Mouse (Mus musculus): ENCODE measurements around the gene Myrf. TPM values are rescaled to one million over a fixed set of nuclear protein-coding genes. Genes with fewer than 3 reads are reported as not detected.

The Myrf gene
- polyA plus RNA-seq, 1 experiment from 2014 or later, result 4.2 TPM

DNA sequence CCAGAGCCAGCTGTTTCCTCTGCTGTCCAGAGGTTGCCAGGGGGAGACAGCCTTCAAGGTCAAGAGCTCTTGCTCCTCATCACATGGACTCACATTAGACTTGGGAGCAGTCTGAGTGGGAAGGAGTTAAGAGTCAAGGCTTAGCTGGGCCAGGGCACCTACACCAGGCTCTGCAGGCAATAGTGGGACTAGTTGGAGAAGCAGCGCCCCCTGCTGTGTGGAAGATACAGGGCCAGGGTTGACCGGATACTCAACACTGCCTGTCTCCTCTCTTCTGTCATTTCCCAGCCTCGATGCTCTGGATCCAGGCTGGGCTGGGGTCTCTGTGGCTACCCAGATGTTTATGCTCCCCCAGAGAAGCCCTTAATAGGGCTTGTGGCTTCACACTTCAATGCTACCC lies 3.6 kb upstream of the Myrf start:
- Histone ChIP-seq H3K27me3 (peaks cover 7% of the 10 kb centered on the region; the same call in 1 of the 2 replicates), H3K9ac (no peak overlapping the region), H3K4me1 (peaks cover 47% of the 10 kb centered on the region), H3K9me3 (replicated peaks) (no peaks in the 10 kb centered on the region), H3K4me3 (replicated peaks) (no peak overlapping the region), H3K27ac (no peak overlapping the region), H3K4me2 (no peak overlapping the region), H3K36me3 (no peaks in the 10 kb centered on the region)
- 14% methylated on average over 3 of the region's 3 CpGs for WGBS
- ATAC-seq (replicated peaks; ENCODE audit: low FRiP score), result no peak

DNA sequence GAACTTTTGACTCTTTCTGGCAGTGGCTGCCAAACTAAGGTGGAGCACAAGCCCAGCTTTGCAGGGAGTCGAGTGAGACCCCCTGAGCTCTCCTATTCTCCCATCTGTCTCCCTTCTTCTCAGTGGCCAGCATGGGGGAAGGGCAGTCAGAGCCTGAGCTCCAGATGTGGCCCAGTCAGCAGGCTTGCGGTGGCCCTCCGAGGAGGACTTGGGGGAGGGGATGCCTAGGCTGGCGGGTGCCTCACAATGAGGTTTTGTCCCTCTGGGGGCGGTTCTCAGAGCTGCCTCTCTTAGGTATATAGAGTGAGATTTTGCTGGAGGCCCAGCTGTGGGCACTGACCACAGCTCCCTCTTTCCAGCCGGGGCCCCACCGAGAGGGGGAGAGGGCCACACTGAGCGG lies 2.4 kb upstream of the Myrf start:
- H3K27ac ChIP-seq, result no peak overlapping the region
- no peak overlapping the region for H3K9ac ChIP-seq
- H3K9me3 ChIP-seq (replicated peaks), result no peaks in the 10 kb centered on the region
- H3K4me2 ChIP-seq, result no peak overlapping the region
- H3K27me3 ChIP-seq, result peaks cover 8% of the 10 kb centered on the region; the same call in 1 of the 2 replicates
- H3K36me3 ChIP-seq, result no peaks in the 10 kb centered on the region
- 18% methylated on average over 8 of the region's 8 CpGs for WGBS
- peaks cover 37% of the 10 kb centered on the region for H3K4me1 ChIP-seq
- H3K4me3 ChIP-seq (replicated peaks), result no peak overlapping the region
- ATAC-seq (replicated peaks; ENCODE audit: low FRiP score), result no peak

DNA sequence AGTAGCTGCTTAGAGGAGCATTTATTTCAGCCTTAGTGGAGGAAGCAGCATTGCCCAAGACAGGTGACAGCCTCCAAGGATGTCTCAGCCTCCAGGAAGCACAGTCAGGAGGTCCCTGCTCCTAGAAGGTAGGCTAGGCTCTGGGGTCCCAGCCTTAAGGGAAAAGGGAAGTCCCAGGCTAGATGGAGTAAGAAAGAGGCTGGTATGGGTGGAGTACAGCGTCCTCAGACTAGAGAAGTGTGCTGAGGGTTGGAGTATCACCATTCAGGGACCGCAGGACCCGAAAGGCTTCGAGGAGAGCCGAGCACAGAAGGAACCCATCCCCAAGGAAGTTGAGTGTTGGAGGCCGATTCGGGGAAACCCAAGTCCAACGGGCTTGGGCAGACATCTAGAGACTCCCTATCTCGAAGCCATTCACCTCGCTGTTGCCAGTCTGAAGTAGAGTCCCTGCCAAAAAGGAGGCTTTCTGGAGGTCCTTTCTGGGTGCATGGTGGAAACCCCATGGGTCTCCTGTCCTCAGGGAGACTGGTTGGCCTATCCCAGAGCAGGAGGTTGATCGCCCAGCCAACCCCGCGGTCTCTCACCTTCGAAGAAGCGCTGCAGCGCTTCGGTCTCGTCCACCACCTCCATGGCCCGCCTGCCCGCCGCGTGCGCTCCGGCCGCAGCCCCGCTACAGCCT lies 434 bp downstream of the Myrf start:
- Histone ChIP-seq H3K4me3 (replicated peaks) (peak overlapping the region; percentile 51), H3K36me3 (no peaks in the 10 kb centered on the region), H3K4me2 (peak overlapping the region; percentile 90), H3K4me1 (peaks cover 22% of the 10 kb centered on the region), H3K27ac (0 out of 2 replicates have a peak overlapping the region, but pooled peaks have one; percentile 1), H3K27me3 (peaks cover 8% of the 10 kb centered on the region; the same call in 1 of the 2 replicates), H3K9ac (peak overlapping the region; percentile 48), H3K9me3 (replicated peaks) (no peaks in the 10 kb centered on the region)
- 2% methylated on average over 26 of the region's 26 CpGs for WGBS
- 0 out of 2 replicates have a peak, but pooled peaks have one; percentile 2 for ATAC-seq (replicated peaks; ENCODE audit: low FRiP score)

DNA sequence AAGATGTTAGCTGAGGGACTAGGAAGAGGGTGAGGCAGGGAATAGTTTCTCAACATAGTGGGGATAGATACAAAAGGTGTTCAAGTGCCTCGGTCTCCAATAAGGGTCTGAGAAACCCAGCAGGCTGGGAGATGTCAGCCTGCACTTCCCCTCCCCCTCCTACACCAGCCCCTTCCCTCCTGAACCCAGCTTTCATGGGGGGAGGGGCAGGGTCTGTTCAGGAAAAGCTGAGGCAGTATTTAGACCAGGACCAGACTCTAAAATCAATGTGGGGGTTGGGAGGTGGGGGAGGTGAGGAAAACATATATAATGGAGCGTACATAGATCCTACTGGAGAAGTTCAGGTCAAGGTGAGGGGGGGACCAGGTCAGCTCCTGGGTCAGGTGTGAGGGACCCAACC lies 1.1 kb downstream of the Myrf start:
- H3K27ac ChIP-seq, result no peak overlapping the region
- 43% methylated on average over 2 of the region's 2 CpGs for WGBS
- H3K4me2 ChIP-seq, result peak overlapping the region; percentile 90; the same call in 1 of the 2 replicates
- H3K4me1 ChIP-seq, result peaks cover 22% of the 10 kb centered on the region
- peak overlapping the region; percentile 51; the same call in 1 of the 2 replicates for H3K4me3 ChIP-seq (replicated peaks)
- H3K9ac ChIP-seq, result no peak overlapping the region
- ATAC-seq (replicated peaks; ENCODE audit: low FRiP score), result no peak
- no peaks in the 10 kb centered on the region for H3K36me3 ChIP-seq
- H3K27me3 ChIP-seq, result peaks cover 8% of the 10 kb centered on the region; the same call in 1 of the 2 replicates
- H3K9me3 ChIP-seq (replicated peaks), result no peaks in the 10 kb centered on the region

DNA sequence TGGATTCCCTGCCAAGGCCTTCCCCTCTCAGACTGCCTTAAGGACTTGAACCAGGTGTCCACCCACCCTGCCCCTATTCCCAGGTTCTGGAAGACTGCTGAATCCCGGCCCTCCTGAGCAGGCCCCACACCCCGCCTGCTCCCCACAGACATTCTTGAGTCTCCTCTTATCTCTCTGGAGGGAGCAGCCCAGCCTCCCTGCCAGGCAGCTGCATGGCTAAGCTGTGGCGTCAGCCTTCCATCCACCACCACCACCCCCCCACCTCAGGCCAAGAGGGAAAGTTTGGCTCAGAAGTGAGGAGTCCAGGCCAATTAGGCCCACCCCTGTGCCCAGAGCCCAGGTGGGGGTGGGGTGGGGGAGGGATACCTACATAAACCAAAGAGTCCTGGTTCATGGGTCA lies 2.1 kb downstream of the Myrf start:
- WGBS, result 81% methylated on average over 3 of the region's 3 CpGs
- no peaks in the 10 kb centered on the region for H3K36me3 ChIP-seq
- H3K4me3 ChIP-seq (replicated peaks), result no peak overlapping the region
- peaks cover 22% of the 10 kb centered on the region for H3K4me1 ChIP-seq
- H3K27ac ChIP-seq, result no peak overlapping the region
- H3K9ac ChIP-seq, result no peak overlapping the region
- H3K4me2 ChIP-seq, result no peak overlapping the region
- peaks cover 8% of the 10 kb centered on the region; the same call in 1 of the 2 replicates for H3K27me3 ChIP-seq
- ATAC-seq (replicated peaks; ENCODE audit: low FRiP score), result no peak
- H3K9me3 ChIP-seq (replicated peaks), result no peaks in the 10 kb centered on the region

DNA sequence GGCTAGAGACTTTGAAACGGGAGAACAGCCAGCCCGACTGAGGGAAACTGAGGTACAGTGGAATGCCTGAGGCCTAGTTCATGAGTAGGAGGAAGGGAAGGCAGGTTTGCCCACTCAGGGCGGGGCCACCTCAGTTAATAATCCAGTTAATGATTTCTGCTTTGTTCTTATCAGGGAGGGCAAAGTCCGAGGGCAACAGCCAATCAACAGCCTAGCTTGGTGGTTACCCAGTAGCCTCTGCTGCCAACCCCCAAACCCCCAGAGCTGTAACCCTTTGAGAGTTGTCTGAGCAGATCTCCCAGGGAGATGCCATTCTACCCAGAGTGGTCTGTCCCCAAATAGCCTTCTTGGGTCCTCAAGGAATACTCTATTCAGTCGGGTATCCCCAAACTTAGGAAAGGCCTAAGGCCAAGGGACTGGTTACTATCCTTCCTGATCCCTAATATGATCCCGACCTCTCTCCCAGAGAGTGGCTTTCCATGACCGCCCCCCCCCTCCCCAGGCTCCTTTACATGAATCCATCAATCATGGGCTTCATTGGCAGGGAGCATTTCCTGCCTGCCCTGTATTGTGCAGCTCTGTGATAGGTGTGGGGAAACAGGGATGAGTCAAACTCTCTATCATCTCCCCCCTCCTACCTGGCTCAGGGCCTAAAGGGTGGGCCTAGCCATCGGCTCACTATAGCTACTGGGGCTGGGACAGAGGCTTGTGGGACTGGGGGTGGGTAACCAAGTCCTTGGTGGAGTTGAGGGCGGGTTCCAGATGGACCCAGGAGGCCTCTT lies 4.6 kb downstream of the Myrf start:
- H3K4me2 ChIP-seq, result no peak overlapping the region
- WGBS, result 76% methylated on average over 9 of the region's 9 CpGs
- no peak overlapping the region for H3K4me3 ChIP-seq (replicated peaks)
- 0 out of 2 replicates have a peak overlapping the region, but pooled peaks have one; percentile 13 for H3K27ac ChIP-seq
- no peaks in the 10 kb centered on the region for H3K36me3 ChIP-seq
- no peaks in the 10 kb centered on the region for H3K9me3 ChIP-seq (replicated peaks)
- H3K9ac ChIP-seq, result no peak overlapping the region
- H3K27me3 ChIP-seq, result peaks cover 11% of the 10 kb centered on the region; the same call in 1 of the 2 replicates
- ATAC-seq (replicated peaks; ENCODE audit: low FRiP score), result no peak
- H3K4me1 ChIP-seq, result peaks cover 22% of the 10 kb centered on the region

DNA sequence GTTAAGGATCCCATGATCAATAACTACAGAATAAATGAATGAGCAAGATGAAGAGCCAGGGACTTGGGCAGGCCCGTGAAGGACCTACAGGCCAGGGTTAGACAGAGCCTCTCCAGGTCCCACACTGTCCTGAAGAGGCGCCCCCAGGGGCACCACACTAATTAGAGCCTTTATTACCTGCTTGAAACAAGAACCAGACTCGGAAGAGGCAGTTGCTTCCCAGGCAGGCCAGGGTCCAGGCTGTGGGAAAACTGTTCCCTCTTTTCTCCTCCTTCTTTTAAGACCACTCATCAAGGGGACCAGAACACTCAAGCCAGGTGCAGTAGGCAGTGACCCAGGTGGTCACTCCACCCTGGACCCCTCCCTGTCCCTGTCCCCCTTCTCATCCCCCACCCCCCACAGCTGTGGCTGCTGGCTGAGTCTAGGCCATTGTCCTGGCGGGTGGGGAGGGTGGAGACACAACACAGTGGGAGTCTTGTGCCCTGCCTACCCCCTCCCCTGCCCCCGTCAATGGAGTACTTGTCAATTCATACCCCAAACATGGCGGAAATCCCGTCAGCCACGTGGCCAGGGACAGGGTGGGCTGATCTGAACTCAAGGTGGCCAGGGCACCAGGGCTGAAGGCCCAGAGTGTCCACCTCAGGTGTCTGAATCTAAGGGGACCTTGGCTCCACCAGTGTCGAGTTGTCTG lies 8.1 kb downstream of the Myrf start:
- Histone ChIP-seq H3K9ac (no peak overlapping the region), H3K4me3 (replicated peaks) (no peak overlapping the region), H3K27me3 (0 out of 2 replicates have a peak, but pooled peaks cover 3% of the 10 kb centered on the region), H3K36me3 (no peaks in the 10 kb centered on the region), H3K27ac (no peak overlapping the region), H3K4me1 (peaks cover 22% of the 10 kb centered on the region), H3K4me2 (no peak overlapping the region), H3K9me3 (replicated peaks) (no peaks in the 10 kb centered on the region)
- ATAC-seq (replicated peaks; ENCODE audit: low FRiP score), result no peak
- 48% methylated on average over 9 of the region's 9 CpGs for WGBS

DNA sequence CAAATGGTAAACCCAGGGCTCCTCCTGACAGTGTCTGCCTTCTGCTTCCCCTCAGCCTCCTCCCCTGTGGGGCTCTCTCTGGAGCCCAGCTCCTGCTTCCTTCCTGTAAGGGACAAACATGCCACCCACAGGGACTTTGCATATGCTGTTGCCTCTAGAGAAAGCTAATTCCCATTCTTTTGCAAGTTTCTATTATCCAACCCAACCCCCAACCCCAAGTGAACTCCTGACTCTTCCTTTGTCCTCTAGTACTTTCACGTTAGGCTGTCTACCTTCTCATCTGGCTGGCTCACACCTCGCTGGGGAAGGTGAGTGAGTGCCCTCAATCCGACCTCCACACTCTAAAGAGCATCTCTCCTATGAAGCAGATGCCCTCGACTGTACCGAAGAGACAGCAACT lies 8.7 kb downstream of the Myrf start:
- H3K36me3 ChIP-seq, result no peaks in the 10 kb centered on the region
- no peak overlapping the region for H3K9ac ChIP-seq
- WGBS, result 41% methylated on average over 5 of the region's 5 CpGs
- H3K4me3 ChIP-seq (replicated peaks), result no peak overlapping the region
- H3K27ac ChIP-seq, result no peak overlapping the region
- no peak overlapping the region for H3K4me2 ChIP-seq
- no peaks in the 10 kb centered on the region for H3K9me3 ChIP-seq (replicated peaks)
- peaks cover 26% of the 10 kb centered on the region for H3K4me1 ChIP-seq
- ATAC-seq (replicated peaks; ENCODE audit: low FRiP score), result no peak
- 0 out of 2 replicates have a peak, but pooled peaks cover 3% of the 10 kb centered on the region for H3K27me3 ChIP-seq

DNA sequence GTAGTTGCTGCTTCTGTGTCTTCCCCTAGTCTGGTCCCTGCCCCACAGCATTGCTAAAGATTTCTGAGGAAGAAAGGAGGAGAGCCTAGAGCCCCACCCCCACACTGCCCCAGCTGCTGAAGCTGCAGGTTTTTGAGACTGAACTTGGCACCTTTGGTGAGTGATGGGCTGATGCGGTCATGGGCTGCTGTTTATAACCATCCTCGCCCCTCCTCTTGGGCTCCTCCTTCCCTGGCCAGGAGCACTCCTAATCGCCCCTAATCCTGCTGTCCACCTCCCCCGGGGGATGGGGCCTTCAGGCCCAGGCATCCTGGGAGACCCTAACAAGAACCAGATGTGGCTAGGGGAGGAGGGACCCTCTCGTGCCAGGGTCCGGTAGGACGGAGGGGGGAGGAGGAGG lies 9.5 kb downstream of the Myrf start:
- H3K27ac ChIP-seq, result no peak overlapping the region
- ATAC-seq (replicated peaks; ENCODE audit: low FRiP score), result peak; percentile 40; the same call in 1 of the 2 replicates

DNA sequence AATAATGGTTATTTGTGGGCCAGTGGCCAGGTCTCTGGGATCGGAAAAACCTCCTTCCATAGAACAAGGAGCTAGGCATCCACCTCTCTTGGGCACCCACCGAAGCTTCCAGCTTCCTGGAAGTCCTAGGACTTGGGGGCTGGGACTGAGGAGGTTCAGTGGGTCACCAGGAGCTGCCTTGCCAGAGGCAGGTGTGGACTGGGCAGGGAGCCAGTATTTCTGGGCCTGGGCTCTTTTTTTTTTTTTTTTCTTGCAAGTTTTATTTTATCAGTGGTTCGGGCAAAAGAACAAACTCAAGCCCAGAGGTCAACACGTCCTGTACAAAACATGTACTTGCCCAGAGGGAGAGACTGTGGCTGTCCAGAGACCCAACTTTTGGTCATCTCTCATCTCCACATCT lies 14.8 kb downstream of the Myrf start:
- H3K27me3 ChIP-seq, result no peaks in the 10 kb centered on the region
- peaks cover 59% of the 10 kb centered on the region for H3K4me1 ChIP-seq
- H3K27ac ChIP-seq, result no peak overlapping the region
- WGBS, result 59% methylated on average over 4 of the region's 4 CpGs
- ATAC-seq (replicated peaks; ENCODE audit: low FRiP score), result no peak
- H3K4me3 ChIP-seq (replicated peaks), result no peak overlapping the region
- H3K4me2 ChIP-seq, result 0 out of 2 replicates have a peak overlapping the region, but pooled peaks have one; percentile 51
- no peaks in the 10 kb centered on the region for H3K9me3 ChIP-seq (replicated peaks)
- H3K9ac ChIP-seq, result no peak overlapping the region
- H3K36me3 ChIP-seq, result no peaks in the 10 kb centered on the region

More for the DNA sequence above, 9.5 kb downstream of the Myrf start:
- Histone ChIP-seq H3K4me1 (peaks cover 26% of the 10 kb centered on the region), H3K9ac (no peak overlapping the region), H3K36me3 (no peaks in the 10 kb centered on the region), H3K27me3 (0 out of 2 replicates have a peak, but pooled peaks cover 3% of the 10 kb centered on the region), H3K4me2 (0 out of 2 replicates have a peak overlapping the region, but pooled peaks have one; percentile 4), H3K9me3 (replicated peaks) (no peaks in the 10 kb centered on the region), H3K4me3 (replicated peaks) (no peak overlapping the region)
- WGBS, result 12% methylated on average over 7 of the region's 7 CpGs

DNA sequence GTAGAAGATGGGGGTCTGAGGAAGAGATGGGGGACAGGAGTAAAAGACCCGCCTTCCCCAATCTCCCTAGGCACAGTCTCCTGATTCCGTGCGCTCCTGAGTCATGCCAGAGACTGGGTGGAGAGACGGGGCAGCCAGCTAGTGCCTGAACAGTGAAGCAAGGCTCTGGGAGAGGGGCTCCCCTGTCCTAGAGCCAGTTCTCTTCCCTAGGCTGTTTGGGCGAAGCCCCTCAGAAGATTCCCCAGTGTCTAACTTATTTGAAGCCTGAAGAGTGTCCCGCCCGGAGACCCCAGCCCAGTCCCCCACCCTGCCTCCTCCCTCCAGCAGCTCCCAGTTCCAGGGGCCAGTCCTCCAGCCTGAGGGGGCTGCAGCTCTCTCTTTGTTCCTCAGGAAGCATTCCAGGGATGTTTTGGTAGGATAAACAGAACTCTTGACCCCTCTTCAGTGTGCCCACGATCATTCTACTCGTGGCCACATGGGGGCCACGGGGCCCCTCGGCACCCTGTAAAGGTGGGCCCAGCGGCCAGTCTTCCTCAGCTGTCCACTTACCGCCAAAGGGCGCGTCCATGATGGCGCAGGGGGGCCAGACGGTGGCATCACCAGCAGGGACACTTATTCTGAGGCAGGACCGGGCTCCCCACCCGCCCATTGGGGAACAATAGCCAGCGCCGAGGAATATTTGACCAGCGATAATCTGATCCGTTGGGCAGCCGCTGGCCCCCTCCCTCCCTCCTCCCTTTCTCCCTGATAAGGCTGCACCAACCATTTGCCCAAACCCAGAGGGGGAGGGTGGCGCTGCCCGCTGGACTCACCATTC lies 15.7 kb downstream of the Myrf start:
- Histone ChIP-seq H3K9me3 (replicated peaks) (no peaks in the 10 kb centered on the region), H3K4me2 (peak overlapping the region; percentile 51), H3K27ac (peak overlapping the region; percentile 59), H3K9ac (0 out of 2 replicates have a peak overlapping the region, but pooled peaks have one; percentile 15), H3K36me3 (no peaks in the 10 kb centered on the region), H3K27me3 (no peaks in the 10 kb centered on the region), H3K4me1 (peaks cover 53% of the 10 kb centered on the region), H3K4me3 (replicated peaks) (no peak overlapping the region; the same call in 1 of the 2 replicates)
- 24% methylated on average over 26 of the region's 26 CpGs for WGBS
- peak; percentile 27 for ATAC-seq (replicated peaks; ENCODE audit: low FRiP score)
